Mouse (Mus musculus): Measurements from ENCODE around the gene Stradb. TPM values are rescaled to one million over a fixed set of nuclear protein-coding genes. Genes with fewer than 3 reads are reported as not detected.
"Not testable (repeated sequence)": the region's sequence is repeated elsewhere in the genome, so short reads cannot be mapped to it uniquely, and the experiment has no call there.

Stradb gene
- 10 to 100 TPM in 2 of 3 experiments, 1 to 10 TPM in 1; 9.3 to 12.4 (median 12.2) TPM for polyA plus RNA-seq (2017; shearing (Covaris generic))

DNA sequence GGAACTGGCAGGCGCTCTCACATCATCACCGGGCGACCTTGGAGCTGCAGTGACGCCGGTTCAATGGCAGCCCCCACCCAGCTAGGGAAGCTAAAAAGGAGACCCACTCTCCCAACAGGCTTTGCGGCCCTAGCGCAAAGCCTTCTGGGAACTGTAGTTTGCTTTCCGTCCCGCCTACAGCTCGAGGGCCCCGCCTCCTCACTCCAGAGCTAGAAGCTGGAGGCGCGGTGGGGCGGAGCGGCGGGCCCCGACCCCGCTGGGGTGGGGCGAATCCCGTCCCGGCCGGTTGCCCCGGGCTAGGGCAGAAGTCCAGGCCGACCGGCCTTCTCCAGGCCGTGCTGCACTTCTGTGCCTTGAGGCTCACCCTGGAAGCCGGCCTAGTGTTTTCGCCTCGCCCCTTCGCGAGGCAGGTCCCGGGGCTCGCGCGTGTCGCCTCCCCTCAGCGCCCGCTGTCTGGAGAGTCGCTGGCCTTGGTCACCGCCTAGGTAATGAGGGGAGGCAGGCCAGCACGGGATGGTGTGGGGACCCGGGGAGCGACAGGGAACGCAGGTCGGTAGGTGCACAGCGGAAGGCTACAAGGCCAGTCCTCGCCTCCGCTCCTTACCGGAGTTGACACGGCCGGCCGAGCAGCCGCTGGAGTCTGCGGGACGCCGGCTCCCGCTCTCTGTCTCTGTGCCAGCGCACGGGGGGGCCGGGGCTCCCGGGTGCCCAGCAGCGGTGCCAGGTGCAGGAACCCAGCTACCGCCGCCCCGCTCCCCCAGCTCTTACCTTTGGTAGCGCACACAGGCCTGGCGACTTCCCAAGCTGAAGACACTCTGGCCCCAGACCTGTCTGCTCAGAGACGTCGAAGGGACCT is at the start of gene Stradb, which contains the start of gene Trak2:
Stradb (plus strand) TSS at position 157 of the 856 bp plus-strand sequence.
Trak2 (minus strand) TSS at position 65 of the 856 bp plus-strand sequence.
- ATAC-seq: peak; percentile 94

DNA sequence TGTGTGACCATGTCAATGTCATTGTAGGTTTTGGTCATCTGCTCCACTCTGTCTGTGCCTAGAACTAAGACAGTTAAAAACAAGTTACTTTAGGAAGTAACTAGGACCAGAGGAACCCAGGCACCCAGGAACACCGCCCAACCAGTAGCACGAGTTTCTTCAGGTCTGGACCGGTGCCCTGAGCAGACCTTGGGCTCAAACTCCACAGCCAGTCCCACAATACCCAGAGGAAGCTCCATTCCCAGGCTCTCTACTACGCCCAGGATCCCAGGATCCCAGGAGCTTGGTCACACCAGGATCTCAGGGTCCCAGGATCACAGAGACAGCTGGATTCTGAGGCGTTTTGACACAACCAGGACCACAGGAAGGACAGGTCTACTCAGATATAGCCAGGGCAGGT is 46.7 kb upstream of the Stradb start:
- no peak for ATAC-seq

DNA sequence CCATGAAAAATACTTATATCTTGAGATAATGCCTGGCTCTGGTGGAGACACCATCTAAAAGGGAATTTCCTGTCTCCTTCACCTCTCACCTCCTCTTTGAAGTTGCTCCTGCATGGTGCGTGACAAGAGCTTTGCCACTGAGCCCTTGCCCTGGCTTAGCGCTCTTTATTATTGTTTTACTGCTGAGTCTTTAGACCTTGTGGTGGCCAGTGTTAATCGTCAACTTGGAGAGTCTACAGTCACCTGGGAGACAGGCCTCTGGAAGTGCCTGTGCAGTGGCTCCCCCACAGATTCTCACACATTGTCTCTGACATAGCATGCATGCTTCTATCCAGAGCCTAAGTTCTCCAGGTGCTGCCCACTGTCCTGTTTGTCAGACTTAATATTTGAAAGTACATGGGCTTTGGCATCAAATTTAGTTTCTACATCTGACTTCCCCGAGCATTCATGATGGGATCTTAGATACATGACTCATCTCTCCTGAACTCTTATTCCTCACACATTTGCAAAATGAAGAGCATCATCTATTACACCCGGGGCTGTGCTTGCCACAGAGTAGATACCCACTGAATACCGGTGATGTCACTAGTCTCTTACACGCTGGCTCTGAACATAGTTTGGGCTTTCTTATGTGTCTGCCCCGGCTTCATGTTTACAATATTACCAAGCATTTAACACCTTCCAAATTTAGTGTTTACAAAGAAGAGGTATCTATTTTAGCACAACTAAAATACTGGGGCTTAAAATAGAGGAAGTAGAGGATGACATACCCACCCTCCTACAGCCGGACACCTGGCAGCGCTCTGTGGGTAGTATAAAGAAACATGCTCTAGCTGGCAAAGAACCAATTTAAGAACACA is 36.3 kb upstream of the Stradb start:
- no peak for ATAC-seq

DNA sequence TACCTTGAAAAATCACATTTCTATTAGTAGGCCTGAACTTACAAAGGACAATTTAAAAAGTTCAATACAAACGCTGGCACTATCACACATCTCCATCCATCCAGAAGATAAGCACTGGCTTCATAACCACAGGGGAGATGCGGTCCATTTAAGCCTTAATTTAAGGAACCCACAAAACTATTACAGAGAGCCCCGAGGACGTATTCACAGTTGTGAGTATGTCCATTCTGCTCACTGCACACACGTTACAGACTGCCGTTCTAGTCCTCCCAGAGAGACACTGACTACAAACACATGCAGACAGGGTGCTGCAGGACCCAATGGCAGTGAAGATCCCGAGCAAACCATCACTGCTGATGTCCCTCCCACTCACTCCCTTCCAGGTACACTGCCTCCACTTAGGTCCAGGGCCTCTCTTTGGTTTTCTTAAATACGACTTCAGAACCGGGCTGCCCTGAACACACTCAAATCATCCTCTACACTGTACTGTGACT is 35.7 kb upstream of the Stradb start:
- ATAC-seq: no peak

DNA sequence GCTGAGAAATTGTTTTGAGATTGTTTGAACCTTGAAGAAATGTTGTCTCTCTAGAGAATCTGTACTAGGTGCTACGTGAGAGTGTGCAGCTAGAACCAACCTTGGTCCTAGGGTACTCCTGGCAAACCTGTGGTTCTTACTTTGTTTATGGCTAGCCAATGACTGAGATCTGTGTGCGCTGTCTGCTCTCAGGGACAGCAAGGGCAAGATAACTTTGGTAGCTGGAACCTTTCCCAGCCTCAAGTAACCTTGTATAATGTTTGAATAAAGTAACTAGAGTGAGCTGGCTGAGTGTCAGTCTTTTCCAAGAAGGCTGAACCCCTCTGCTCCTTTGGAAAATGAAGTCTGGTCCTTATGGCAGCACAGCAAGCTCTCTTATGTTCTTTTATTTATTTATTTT is 27.8 kb upstream of the Stradb start:
- no peak for ATAC-seq

DNA sequence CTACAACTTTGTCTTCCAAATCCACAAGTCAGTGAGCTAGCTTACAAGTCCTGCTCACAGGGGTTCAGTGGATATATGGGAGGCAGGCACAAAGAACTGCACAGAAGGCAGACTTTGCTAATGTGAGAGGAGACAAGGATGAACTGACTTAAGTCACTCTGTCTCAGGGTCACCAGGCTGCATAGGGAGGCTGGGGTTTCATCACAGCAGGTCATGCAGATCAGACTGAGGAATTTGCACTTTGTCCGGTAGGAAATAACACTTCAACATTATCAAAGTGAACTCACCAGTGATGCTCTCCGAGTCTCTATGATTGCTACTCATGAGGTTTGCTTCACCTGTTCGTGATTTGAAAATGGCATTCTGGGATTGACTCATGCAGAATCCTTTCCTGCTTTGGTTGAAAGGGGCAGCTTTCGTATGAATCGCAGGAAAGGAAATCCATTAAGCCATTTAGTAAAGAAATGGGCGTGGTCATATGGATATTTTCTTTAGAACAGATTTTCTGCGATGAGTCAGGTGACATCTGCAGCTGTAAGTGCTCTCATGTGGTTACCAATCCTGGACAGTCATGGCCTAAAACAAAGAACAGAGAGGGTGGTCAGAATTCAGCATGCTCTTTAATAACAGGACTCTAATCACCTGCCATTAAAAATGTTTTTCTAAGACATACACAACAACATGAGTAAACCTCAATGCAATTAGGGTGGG is 27.2 kb upstream of the Stradb start:
- no peak for ATAC-seq

DNA sequence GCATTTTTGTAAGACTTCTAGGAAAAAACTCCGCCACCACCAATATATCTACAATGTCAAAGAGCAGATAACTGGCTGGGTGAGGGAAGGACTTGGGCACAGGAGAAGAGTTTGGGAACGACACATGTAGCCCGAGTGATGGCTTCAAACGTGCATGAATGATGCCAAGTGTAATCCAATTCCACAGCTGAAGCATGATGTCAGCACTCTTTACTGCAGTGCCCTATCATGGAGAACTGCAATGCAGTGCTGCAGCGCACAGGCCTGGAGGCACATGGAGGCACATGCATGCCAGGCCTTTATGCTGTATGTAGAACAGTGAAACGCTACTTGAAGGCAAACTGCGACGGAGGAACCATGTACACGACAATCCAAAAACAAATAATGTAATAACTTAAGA is 26.6 kb upstream of the Stradb start:
- ATAC-seq: no peak

DNA sequence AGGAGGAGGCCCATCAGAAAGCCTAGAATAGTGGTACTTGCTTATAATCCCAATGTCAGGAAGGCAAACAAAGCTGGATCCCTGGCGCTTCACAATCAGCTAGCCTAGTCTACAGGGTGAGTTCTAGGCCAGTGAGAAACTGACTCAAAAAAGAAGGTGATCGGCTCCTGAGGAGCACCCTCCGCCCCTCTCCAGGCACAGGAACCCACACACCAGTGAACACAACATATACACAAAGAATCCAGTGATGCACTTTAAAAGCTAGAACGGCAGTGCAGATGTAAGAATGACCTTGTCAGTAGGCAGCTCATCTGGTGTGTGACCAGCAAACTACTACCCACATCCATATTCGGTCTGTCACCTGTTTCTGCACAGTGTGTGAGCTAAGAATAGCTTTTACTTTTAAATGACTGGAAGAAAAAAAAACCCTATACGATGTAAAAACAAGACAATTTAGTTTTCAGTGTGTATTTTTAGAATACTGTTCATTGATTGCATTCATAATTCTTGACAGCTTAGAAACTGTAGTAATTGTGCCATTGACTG is 23.7 kb upstream of the Stradb start:
- ATAC-seq: no peak

DNA sequence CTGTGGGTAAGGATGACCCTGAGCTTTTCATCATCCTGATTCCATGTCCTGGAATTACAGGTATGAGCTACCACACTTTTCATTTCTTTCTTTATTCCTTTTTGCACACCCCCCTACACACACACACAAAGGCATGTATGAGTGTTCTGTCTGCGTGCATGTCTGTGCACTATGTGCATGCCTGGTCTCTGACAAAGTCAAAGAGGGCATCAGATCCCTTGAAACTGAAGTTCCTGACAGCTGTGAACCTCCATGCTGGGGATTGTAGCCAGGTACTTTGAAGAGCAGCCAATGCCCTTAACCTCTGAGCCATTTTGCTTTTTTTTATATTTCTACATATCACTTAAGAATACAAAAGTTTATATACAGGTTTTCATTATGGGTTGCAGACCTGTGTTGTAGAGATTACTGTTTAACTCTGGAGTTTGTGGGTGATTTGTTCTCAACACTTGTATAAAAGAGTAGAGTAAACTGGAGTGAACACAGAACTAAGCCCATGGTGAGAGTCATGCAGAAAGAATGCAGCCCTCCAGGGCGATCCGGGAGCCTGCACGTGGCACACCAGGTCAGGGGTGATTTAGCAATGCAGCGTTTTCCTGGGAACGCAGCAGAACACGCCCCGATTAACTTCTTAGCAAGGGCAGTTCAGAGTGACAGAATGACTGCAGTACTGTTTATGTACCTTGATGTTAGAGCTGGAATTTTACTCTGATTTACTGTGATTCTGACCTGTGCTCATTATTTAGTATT is 22.2 kb upstream of the Stradb start:
- ATAC-seq: no peak

DNA sequence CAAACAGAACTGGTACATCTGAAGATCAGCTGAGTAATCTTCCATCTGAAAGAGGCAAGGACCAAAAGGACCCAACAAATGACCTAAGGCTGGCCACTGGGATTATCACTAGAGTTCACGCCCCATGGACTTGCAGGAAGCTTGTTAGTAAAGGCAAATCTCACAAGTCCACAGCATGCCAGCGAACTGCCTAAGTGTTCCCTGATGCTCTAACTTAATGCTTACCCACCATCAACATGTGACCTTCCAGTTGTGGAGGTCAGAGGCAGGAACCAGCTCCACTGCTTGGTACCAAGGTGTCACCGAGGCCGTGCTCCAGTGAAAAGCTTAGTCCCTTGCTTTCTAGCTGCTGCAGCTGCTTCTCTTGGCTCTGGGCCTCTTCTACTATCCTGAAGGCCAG is 21.5 kb upstream of the Stradb start:
- no peak for ATAC-seq

DNA sequence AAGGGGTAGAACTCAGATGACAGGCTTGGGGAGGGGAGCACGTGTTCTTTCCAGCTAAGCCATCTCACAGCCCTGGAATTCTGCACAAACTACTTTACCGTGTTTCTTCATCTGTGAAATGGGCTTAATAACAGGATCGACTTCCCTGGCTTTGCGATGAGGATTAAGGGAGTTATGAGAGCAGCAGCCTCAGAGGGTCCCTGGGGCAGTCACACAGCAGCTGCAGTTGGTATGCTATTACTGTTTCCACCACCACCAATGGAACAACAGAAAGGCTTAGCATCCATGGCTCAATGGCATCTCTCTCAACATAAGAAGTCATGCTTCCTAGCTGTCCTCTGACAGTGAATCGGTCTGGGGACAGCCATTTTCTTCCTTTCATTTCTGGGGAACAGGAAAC is 20.8 kb upstream of the Stradb start:
- ATAC-seq: no peak

DNA sequence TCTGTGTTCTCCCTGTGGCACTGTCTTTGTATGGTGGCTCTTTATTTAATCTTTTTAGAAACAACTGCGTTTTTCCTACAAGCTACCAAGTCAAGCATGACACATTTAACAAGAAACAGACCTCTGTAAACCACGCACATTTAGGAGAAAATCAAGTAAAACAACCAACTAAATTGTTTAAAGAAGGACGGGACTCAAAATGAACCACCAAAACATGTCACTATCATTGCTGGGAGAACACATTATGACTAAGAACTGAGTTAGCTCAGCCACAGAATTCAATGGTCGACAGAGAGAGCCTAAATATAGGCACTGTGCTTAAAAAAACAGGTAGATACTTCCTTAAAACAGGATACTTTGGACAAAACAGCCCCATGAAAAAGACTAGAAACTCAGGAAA is 20.3 kb upstream of the Stradb start:
- no peak for ATAC-seq

DNA sequence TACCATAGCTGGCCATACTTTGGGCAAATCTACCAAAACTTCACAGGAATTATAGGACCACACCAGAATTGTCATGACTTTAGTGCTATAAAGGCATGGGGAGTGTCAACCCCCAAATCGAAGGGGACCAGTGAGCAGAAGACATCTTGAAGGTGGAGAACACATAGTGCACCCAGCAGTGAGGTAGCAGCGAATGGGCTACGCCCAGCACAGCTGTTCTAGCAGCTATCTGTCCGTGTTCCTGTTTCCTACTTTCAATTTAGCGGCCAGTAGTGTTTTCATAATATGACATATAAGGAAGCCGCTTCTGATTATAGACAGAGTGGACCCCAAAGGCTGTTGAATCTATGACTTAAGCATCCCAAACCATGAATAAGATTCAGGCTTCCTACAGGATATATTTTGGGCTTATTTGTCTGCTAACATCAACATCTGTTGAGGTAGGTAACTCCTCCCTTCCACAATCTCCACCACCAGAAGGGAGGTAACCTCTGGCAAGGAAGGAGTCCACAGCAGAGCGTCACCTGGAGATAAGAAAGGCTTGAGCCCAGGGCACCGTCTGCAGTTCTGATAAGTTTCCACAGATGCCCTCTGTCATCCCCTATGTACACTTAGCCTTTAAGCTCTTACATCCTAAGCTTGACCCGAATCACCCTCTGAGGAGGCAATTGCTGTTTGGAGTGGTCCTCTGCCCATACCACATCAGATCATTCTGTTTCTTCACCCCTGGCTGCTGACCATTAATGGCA is 19.5 kb upstream of the Stradb start:
- ATAC-seq: peak; percentile 26

DNA sequence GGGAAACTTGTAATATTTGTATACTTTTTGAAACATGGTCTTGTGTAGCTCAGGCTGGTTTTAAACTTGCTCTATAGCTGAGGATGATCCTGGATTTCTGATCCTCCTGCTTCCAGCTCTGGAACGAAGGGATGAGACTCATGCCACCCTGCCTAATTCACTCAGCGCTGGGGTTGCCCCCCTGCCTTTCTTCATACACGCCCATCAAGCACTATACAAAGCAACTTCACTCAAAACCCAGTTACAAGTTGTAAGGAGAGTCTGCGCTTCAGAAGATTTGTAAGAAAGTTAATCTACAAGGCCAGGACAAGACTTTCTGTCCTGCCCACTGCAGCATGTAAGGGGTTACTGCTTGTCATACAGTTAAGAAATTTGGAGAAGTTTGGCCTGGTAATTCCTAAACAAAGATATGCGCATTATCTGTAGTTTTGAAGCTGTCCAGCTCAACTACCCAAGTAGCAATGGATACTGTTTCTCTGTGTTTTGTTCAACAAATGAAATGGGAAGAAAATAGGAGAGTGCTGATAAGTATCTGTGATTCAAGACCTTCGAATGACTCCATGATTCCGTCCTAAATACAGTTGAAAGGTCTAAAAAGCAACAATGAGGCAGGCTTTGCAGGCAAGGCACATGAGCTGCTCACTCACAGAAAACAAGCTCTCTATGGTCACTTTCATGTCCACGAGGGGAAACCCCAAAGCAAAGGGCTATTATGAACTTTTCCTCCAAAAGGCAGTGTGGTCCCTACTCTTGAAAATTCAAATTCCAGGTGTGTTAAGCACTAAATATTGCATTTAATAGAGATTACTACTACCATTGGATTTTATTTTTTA is 18.5 kb upstream of the Stradb start:
- ATAC-seq: no peak

DNA sequence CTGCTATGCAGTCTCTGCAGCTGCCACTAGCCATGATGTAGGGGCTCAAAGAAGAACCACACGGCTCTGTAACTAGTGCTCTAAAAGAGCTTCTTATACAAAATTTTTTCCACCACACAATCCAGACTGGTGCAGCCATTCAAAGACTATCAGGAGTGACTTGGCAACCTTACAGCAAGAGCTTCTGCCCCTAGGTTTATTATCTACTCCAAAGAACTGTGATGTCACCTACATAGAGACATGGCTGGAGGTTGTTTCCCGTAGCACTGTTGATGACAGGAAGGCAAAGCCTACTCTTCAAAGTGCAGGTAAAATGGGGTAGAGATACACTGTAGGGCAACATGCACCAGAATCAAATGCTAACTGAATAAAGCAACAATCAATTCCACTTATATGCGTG is 17.6 kb upstream of the Stradb start:
- ATAC-seq: peak; percentile 69

DNA sequence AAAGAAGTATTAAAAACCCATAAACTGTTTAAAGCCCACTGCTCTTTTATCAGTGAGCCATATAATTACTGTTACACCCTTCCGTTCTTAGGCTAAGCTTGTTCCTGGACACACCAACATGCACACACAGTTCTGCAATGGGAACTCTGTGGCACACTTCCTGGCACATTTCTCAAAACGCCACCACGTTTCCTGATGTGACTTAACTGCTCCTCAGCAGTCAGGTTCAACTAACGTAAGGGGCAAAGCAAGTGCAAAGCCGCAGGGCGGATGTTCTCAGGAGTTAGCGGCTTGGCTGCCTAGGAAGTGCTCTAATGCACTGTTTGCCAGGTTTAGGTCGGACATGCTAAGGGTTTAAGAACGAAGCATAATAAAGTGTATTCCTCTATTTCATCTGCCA is 17.1 kb upstream of the Stradb start:
- ATAC-seq: peak; percentile 88

DNA sequence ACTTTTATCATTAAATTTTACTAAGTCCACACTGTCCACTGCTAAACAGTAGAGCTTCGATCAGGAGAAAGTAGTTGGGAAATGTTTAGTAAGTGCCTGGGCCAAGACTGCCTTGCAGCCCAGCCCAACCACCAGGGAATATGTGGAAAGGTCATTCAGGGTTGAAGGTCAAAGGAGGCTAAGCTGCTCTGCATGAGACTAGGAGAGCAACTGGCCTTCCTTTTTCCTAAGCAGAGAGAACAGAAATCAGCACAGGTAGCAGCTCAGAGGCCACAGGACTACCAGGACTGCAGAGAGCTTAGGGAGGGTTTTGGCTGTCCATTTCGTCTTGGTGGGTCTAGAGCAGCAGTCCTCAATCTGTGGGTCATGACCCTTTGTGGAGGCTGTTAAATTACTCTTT is 15.4 kb upstream of the Stradb start:
- no peak for ATAC-seq

DNA sequence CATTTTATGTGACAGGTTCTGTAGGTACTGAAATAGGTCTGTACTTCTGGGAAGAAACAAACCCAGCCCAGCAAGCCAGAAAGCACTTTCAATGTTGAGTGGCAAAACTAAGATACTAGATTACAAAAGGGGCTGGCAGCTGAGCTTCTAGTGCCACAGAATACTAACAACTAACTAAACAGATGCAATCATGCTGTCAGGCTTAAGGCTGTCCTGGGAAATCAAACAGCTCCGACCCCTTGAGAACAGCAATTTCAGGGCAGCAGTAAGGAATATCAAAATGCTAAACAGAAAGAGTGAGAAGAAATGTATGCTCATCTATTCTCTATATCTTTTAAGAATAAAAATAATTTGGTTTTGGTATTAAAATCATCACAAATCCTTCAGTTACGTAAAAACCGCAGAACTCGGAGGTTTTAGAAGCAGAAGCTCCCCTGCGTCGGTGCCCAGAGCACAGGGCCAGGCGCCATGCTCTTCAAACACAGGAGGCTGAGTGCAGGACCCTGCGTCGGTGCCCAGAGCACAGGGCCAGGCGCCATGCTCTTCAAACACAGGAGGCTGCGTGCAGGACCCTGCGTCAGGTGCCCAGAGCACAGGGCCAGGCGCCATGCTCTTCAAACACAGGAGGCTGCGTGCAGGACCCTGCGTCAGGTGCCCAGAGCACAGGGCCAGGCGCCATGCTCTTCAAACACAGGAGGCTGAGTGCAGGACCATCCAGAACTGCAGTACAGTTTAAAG is 14.4 kb upstream of the Stradb start:
- ATAC-seq: not testable (repeated sequence)

DNA sequence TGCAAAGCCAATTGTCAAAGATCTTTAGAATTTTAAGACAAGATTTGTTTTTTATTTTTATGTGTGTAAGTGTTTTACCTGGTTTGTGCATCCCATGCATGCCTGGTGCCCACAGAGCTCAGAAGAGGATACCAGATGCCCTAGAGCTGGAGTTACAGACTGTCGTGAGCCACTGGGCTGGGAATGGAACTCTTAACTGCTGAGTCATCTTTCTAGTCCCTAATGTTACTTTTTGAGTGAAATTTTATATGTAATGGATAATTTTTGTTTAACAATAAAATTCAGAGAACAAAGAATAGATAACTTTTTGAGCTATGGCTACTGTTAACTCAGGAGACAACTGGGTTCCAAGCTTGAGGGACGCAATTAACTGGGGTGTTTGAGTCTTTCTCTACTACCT is 13.6 kb upstream of the Stradb start:
- no peak for ATAC-seq

All from inflammation-experienced regulatory T-cells, adult 6 months (primary cell).